Mouse (Mus musculus): ENCODE results near the gene Atpif1.
"Not testable (repeated sequence)": the region's sequence is repeated elsewhere in the genome, so short reads cannot be mapped to it uniquely, and the experiment has no call there.

The Atpif1 gene

GRCm38 (mm10) chr4:132532981-132533916 lies at the start of gene Atpif1:
Atpif1 (minus strand) TSS chr4:132533659.
- peak; percentile 93 for DNase-seq (ENCODE audit: low spot score)

GRCm38 (mm10) chr4:132574809-132575347 lies 41.4 kb upstream of the Atpif1 start:
- DNase-seq (ENCODE audit: low spot score): no peak

GRCm38 (mm10) chr4:132573327-132573726 lies 39.9 kb upstream of the Atpif1 start:
- DNase-seq (ENCODE audit: low spot score): no peak

- DNase-seq (ENCODE audit: low spot score): no peak
These were observed 37.7 kb upstream of the Atpif1 start for GRCm38 (mm10) chr4:132571190-132571589.

GRCm38 (mm10) chr4:132569115-132569514 lies 35.7 kb upstream of the Atpif1 start:
- DNase-seq (ENCODE audit: low spot score): no peak

GRCm38 (mm10) chr4:132567361-132567779 lies 33.9 kb upstream of the Atpif1 start:
- DNase-seq (ENCODE audit: low spot score): no peak

GRCm38 (mm10) chr4:132565089-132565747 lies 31.8 kb upstream of the Atpif1 start:
- no peak for DNase-seq (ENCODE audit: low spot score)

- no peak for DNase-seq (ENCODE audit: low spot score)
These were observed 30.5 kb upstream of the Atpif1 start, which contains the start of gene Ptafr for GRCm38 (mm10) chr4:132563965-132564364. Ptafr (plus strand) TSS chr4:132564067.

GRCm38 (mm10) chr4:132563261-132563660 lies 29.8 kb upstream of the Atpif1 start:
- DNase-seq (ENCODE audit: low spot score): no peak

- DNase-seq (ENCODE audit: low spot score): not testable (repeated sequence)
These were observed 22.1 kb upstream of the Atpif1 start for GRCm38 (mm10) chr4:132555550-132555949.

- no peak for DNase-seq (ENCODE audit: low spot score)
These were observed 21.2 kb upstream of the Atpif1 start for GRCm38 (mm10) chr4:132554653-132555052.

- no peak for DNase-seq (ENCODE audit: low spot score)
These were observed 20.8 kb upstream of the Atpif1 start for GRCm38 (mm10) chr4:132554221-132554620.

GRCm38 (mm10) chr4:132545851-132546250 lies 12.4 kb upstream of the Atpif1 start:
- DNase-seq (ENCODE audit: low spot score): peak; percentile 80

- DNase-seq (ENCODE audit: low spot score): no peak
These were observed 9.3 kb upstream of the Atpif1 start for GRCm38 (mm10) chr4:132542724-132543123.

GRCm38 (mm10) chr4:132541413-132541812 lies 8.0 kb upstream of the Atpif1 start:
- no peak for DNase-seq (ENCODE audit: low spot score)

GRCm38 (mm10) chr4:132539481-132539880 lies 6.0 kb upstream of the Atpif1 start:
- DNase-seq (ENCODE audit: low spot score): no peak

GRCm38 (mm10) chr4:132535406-132536121 lies 2.1 kb upstream of the Atpif1 start, which contains the start of gene Dnajc8:
Dnajc8 (plus strand) TSS chr4:132535550.
- DNase-seq (ENCODE audit: low spot score): peak; percentile 94

GRCm38 (mm10) chr4:132532496-132532895 lies 963 bp downstream of the Atpif1 start:
- peak; percentile 42 for DNase-seq (ENCODE audit: low spot score)

GRCm38 (mm10) chr4:132530033-132530804 lies 3.2 kb downstream of the Atpif1 start:
- no peak for DNase-seq (ENCODE audit: low spot score)

- DNase-seq (ENCODE audit: low spot score): no peak
These were observed 4.1 kb downstream of the Atpif1 start for GRCm38 (mm10) chr4:132529344-132529743.

- DNase-seq (ENCODE audit: low spot score): no peak
These were observed 5.4 kb downstream of the Atpif1 start for GRCm38 (mm10) chr4:132527917-132528522.

Measured in MN1 (cell line).